Mouse (Mus musculus): ENCODE measurements around the gene Gm47995. TPM values are rescaled to one million over a fixed set of nuclear protein-coding genes. Genes with fewer than 3 reads are reported as not detected.
"Not testable (repeated sequence)": the region's sequence is repeated elsewhere in the genome, so short reads cannot be mapped to it uniquely, and the experiment has no call there.

The Gm47995 gene
- not detected for total RNA-seq (2021)

DNA sequence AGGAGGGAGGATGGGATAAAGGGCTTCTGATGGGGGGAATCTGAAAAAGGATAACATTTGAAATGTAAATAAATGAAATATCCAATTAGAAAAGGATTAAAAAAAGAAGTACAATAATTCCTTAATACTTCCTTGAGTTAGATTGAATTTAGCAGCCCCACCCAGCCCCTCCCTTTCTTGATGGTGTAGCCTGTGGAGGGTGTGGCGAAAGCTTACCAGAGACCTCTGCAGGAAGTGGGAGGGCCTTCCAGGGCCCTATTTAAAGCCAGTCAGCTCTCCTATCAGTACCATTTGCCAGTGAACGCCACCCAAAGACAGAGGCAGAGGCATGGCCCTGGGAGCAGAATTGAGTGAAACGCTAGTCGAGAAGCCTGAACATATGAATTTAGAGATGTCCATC, at the start of gene Gm47995:
TSS of gene Gm47995 (plus strand) at position 329 of the 400 bp plus-strand sequence.
- DNase-seq (ENCODE audit: low spot score); intact Hi-C loops (cut with DNase I): not testable (repeated sequence)

DNA sequence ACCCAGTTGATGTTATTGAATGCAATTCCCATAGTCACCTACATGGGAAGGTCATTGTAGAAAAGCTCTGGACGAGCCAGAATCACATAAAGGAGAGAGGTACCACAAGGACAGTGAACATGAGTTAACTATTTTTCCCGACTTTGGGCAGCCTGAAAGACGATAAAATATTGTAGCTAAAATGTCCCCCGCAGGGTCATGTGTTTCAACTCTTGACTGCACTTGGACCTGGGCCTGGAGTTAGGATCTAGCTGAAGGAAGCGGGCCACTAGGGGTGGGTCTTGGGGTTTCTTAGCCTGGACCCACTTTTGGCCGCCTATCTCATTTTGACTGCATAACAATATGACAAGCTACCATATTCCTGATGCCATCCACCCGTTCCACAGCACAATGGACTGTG, 48.0 kb upstream of the Gm47995 start:
- intact Hi-C loops (cut with DNase I): no loop called here
- DNase-seq (ENCODE audit: low spot score): no peak

DNA sequence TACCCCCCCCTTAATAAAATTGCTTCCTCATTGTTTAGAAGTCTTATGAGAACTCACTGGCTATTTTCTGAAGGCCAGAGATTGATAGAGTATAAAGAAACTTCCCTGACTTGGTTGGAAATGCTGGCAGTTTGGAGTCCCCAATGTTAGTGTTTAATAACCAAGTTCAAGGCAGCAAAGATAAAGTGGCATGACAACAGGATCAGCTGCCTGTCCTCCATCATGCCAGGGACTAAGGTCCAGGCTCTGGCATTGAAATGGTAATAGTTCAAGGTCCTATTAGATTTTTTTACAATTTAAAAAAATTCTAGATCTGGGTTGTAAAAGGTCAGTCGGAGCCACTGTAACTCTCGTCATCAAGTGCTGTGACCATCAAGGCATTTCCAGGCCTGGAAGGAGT, 47.2 kb upstream of the Gm47995 start:
- no peak for DNase-seq (ENCODE audit: low spot score)
- intact Hi-C loops (cut with DNase I): no loop called here

DNA sequence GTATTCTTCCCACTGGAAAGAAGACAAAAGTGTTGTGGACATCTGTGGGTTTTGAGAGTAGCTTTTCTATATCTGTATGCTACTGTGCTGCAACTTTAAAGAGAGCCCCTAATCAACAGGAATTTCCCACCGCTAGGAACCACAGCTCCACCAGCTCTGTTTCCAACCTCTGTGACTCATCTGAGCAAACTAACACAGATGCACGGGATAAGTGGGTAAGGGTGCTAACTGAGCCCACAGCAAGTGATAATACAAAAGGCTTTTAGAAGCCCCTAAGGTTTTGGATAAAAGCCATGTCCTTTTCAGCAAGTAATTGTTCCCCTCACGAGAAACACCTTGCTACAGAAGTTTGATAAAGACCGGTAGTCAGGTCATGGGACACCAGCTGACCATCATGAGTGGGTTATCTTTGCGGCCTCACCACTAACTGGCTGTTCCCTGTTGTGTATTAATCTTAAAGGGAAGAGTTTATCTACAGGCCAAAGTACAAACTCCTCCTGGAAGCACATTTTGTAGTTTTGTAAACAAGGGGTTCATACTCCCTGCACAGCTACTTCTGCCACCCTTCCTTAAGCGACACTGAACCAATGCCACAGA, 45.1 kb upstream of the Gm47995 start:
- intact Hi-C loops (cut with DNase I): no loop called here
- DNase-seq (ENCODE audit: low spot score): no peak

DNA sequence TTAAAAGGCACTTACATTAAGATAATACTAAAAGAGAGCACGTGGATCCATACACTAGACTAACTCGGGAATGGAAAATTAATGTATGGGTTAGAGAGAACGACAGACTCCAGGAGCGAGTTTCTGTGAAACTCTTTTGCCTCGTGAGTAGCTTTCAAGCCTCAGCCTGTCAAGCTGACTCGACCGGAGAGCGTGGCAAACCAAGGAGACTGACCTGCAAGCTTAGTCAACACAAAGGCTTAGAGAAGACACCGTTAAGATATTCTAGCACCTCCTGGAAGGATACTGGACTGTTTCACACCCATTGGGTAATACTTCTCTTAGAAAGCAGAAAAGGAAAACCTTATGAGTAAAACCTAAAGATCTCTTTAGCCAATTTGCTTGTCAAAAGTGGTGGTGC, 44.1 kb upstream of the Gm47995 start:
- DNase-seq (ENCODE audit: low spot score); intact Hi-C loops (cut with DNase I): not testable (repeated sequence)

DNA sequence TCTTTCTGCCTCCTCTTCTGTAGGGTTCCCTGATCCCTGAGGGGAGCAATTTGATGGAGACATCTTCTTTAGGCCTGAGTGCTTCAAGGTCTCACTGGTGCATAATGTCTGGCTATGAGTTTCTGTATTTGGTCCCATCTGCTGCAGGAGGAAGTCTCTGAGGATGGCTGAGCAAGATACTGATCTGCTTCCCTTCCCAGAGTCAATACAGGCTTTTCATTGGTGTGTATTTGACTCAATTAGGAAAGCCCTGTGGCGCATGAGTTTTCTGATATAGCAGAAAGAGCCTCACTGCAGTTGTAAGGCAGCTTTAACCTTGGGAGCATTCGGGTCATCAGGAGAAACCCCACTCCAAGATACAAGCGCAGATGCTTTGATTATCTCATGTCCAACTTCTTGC, 42.1 kb upstream of the Gm47995 start:
- intact Hi-C loops (cut with DNase I): no loop called here
- no peak for DNase-seq (ENCODE audit: low spot score)

DNA sequence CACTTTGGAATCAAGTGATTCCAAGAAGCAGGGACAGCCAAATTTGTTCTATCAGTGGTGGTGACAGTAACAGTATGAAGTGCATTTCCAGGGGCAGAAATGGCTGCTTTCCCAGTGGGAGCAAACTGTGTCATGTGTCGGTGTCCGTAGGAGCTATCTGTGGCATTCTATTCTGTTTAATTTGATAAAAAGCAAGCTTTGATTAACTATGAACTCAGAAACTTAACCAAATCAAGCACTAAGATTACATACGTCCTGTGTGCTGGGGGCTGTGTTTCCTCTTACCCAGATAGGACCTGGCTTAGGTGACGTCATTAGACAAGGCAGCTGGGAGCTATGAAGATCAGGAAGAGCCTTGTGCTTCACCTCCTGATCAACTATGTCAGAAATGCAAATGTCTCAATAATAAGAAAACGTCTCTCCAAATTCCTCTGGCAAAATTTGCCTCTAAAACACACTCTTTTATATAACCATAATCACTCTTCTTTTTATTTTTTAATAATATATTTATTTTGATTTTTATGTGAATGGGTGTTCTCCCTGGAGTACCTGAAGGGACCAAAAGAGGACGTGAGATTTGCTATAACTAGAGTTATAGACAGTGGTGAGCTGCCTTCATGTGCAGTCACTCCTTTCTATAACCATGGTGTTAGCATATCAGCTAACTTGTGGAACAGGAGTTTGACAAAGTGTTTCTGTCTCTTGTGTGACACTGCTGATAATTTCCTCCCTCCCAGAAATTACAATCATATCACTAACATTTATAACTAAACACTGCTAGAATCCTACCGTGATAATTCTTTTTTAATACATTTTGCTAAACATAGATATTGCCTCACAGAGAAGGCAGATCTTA, 41.2 kb upstream of the Gm47995 start:
- intact Hi-C loops (cut with DNase I): no loop called here
- DNase-seq (ENCODE audit: low spot score): no peak

DNA sequence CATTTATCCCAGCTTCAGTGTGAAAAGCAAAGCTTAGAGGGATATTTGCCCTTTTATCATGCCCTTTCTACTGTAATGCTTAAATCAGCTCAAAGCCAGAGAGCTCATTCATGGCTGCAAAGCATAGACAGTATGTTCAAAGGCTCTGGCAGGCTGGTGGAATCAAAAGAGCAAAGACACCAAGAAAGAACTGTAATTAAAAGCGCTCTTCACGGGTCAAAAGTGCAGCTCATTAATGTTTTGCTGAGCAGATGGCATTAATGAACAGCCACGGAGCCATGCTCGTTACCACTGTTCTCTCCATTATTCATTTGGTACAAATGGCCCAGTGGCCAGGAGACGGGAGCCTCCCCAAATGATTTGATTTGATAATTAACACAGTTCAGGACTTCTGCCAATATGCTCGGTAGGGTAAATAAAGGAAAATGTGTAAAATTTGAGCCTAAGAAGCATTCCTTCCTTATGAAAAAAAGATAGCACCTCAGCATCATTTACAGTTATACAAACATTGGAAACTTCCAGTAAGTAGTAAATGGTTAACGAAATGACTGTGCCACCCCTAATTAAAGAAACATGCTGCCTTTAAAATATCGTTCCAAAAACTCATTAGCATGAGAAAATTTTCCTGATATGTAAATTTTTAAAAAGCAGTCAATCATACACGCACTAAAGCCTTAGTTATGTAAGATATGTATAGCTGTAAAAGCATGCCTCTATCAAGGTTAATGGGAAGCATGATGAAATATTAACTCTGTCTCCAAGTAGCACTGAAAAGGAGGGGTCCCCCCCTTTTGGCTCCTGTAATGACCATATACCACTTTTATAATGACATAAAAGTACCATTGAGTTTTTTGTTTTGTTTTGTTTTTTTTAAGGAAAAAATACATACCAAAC, 40.0 kb upstream of the Gm47995 start:
- DNase-seq (ENCODE audit: low spot score): no peak
- intact Hi-C loops (cut with DNase I): no loop called here

DNA sequence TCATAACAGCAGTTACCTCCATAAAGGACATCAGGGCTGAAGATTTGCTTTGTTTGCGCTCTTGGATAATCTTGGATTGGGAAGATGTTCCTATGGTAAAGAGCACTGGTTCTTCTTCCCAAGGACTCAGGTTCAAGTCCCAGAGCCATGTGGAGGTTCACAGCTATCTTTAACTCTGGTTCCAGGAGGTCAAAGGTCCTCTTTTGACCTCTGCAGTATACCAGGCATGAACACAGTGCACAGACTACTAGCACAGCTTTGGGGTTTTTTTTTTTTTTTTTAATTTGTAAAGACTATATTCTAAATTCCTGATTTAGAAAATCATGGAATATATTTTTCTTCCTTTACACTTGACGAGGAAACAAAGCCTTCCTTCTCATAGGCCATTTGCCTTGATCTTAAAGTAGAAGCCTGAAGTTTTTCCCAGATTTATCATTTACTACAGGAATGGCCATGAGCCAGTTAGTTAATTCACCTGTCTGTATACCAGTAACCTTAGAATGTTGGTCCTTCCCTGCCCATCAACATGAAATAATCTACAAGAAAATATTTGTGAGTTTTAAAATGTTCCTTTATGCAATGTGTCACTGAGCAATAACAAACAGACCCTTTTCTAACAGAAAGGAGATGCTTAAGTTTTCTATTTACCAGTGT, 39.3 kb upstream of the Gm47995 start:
- no peak for DNase-seq (ENCODE audit: low spot score)
- intact Hi-C loops (cut with DNase I): no loop called here

DNA sequence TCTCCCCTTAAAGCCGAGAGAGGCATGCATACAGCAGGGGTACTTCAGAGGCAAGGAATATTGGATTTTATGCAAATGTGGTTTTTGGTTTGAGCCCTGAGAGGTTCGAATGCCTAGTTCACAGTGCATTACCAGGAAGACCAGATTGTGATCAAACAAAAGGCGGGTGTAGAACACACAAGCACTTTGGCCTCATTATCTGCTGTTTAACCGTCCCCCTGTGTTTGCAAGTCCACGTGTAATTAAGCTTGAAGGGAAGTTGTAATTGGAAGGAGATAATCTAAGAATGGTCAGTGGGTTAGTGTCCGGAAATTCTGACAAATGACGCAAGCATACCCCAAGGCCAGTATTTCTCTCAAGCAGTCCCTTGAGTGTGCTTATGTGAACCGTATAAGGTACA, 32.2 kb upstream of the Gm47995 start:
- intact Hi-C loops (cut with DNase I): no loop called here
- no peak for DNase-seq (ENCODE audit: low spot score)

DNA sequence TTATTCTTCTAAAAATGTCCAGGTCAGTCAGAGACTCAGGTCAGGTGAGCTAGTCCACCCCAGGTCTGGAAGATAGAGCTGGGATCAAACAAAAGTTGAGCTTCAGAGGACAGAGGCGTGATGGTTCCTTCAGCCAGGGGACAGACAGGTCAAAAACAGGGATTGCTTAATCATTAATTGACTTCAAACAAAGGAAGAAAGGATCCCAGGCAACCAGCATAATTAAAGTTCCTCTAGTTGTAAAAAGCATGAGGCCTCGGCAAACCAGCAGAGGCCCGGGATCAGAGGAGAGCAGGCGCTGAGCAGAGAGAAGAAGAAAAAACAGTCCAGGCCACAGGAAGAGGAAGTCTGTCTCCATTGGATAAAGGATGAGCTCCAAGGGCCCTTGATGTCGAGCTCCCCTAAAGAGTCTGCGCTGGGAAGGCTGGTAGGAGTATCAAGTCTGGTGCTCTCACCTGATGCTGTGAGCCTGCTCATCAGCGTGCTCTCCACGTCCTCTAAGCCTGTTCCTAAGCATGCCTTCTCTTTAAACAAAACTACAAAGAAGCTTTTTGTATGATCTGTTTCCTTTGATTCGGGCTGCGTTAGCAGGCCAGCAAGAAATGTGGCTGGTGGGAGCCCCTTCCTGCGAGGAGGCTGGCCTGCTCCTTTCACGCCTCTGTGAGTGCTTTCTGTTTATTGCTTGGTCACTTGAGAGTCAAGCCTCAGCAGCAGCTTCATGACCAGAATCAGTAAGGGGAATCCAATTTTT, 30.8 kb upstream of the Gm47995 start:
- no peak for DNase-seq (ENCODE audit: low spot score)
- intact Hi-C loops (cut with DNase I): no loop called here

DNA sequence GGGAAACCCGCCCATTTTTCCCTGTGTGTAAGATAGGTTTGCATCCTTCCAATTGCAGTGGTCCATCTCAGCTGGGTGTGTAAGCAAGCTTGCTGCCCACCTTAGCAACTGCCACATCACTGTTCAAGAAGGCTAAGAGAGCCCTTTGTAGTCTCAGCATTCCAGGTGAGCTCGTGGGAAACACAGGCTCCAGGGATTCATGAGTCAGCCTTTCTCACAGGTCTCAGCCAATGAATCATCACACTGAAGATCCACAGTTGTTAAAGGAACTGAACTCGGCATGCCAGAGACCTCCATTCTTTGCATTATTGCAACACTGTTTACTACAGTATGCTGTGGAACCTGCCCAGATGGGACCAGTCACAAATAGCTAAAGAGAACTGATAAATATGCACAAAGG, 29.6 kb upstream of the Gm47995 start:
- intact Hi-C loops (cut with DNase I): no loop called here
- DNase-seq (ENCODE audit: low spot score): no peak

DNA sequence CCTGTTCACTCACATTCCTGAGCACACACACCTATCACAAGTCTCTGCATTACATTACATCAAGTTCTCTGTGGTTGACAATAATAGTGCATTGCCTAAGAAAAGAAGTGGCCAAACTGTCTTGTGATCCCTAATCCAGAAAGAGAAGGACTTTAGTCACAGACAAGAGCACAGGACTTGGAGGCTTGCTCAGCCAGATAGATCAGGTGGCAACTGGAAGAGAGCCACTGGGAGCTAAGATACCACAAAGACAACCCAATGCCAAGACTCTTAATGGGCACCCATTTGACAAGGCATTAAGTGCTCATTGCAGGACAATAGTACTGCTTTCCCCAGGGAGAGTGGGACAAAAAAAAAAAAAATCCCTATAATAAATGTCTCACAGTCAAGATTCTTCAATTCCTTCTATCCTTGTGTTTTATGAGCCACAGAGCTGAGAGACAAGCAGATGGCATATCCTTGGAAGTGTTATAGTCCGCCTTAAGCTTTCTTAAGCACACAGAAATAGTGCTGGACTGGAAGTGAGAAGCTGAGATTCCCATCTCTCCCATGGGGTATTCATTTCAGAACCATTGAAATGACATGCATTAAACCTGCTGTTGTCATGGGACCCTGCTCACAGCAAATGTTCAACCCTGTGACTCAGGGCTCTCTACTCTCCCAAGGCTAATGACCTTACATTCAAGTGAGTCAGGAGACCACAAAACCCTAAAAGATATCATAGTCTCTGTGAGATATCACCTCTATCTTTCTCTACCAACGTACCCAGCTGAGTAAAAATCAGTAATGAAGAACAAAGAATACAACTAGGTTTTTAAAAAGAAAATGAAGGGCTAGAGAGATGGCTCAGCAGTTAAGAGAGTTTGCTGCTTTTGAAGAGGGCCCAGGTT, 26.4 kb upstream of the Gm47995 start:
- intact Hi-C loops (cut with DNase I): loop anchor here (2.0 to 5.0 kb wide), 2 partner anchors 70 to 171 kb away; no protein-coding TSS in a partner anchor

DNA sequence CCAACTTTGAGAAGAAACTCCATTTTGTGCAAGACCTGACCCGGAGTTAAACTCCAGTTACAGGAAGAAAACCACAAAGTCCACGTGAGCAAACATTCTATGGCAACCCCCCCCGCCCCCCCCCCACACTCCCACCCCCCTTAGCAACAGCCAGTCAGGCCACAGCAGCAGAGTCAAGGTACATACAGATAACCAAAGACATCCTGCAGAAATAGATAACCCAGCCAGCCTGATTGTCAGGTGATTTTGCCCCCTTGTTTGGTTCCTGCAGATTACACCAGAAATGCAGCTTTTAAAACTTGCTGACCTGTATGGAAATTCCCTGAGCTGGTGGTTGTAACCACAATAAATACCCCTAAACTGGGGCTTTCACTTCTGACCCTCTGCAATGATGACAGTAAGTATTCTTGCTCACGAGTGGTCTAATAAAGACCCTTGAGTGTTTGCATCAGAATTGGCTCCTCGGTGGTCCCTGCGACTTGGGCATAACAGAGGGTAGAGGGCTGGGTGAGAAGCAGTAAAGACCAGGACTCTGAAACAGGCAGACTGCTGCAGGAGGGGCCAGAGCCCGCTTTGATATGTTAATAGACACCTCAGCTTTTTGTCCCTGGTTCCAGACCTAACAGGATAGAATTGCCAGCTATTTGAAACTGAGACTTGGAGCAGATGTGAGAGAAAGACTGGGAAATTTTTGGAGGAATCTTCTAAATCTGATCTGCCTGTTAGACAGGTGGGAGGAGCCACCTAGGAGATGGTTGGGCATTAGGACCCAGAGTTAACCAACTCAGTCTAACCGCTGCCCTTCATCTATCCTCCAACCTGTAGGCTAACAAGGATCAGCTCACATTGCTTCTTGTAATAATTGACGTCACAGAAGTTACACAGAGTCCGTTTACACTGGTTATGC, 21.0 kb upstream of the Gm47995 start:
- intact Hi-C loops (cut with DNase I): no loop called here
- no peak for DNase-seq (ENCODE audit: low spot score)

More for the DNA sequence above, 26.4 kb upstream of the Gm47995 start:
- no peak for DNase-seq (ENCODE audit: low spot score)

DNA sequence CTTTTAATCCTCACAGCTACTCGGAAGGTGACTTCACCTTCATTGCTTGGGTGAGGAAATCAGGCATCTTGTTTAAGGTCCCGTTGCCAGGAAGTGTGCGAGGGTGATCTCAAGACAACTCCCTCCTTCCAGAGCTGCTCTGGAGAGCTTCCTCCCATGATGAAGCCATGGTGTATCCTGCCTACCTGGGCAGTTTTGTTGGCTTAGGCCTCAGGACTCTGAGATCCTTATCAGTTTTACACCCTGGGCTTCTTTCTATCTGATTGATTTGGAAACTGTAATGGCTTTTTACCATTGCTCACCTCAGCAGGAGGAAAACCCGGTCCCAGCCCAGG, 20.3 kb upstream of the Gm47995 start:
- DNase-seq (ENCODE audit: low spot score): no peak
- intact Hi-C loops (cut with DNase I): no loop called here

DNA sequence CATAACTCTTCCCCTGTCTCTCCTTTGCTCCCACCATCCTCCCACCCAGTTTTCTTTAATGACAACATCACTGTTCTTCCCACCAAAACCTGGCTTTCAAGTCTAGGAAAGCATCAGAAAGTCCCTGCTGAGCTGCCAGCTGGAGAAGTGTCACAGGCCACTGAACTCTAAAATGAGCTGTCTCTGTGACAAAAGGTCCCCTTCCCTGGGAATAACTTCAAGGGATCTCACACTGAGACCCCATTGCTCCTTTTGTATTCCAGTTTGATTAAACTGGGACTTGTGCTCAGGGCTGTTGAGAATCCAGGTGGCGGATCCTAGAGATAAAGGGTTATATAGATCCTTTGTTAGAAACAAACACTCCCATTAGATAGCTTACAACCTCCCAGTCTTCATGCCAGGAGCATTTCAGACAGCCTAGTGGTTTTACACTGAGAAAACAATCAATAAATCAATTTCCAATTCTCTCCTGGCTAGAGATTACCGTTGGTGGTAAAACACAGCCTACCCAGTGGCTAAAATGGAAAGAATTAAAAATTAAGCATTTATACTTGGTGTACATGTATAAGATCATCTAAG, 19.7 kb upstream of the Gm47995 start:
- intact Hi-C loops (cut with DNase I): no loop called here
- DNase-seq (ENCODE audit: low spot score): no peak

DNA sequence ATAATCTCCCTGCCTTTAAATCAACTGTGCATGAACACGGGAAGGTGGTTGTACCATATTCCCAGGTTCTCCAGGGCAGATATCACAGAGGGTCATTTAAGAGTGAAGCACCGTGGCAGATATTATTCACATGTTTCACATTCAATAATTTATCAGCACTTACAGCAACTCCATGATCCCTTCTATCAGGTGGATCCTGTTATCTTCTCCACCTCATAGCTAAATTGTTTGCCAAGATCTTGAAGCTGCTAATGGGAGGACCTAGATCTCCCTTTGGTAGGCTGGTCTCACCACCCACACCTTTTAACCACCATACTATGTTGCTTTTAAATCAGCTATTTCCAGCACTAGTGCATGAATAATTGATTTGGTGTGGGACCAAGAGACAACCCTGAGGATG, 18.1 kb upstream of the Gm47995 start:
- intact Hi-C loops (cut with DNase I): no loop called here
- DNase-seq (ENCODE audit: low spot score): no peak
